Mouse (Mus musculus) forebrain, embryonic 12.5 days (tissue): ENCODE data around the gene Grb14. TPM values are rescaled to one million over a fixed set of nuclear protein-coding genes. Genes with fewer than 3 reads are reported as not detected.

ENCODE experiments used
- ATAC-seq: fragments of 200-750 bp; cut with Nextera tagmentation; 2 replicates; pipeline ENCODE4 v1.8.0; 2017; ENCODE audit warnings: moderate TSS enrichment; ENCODE audit not compliant: low FRiP score
- H3K27ac ChIP-seq: fragments of 300-500 bp; sonication (generic); 2 replicates; pipeline ENCODE4 v1.5.1; 2016; ENCODE audit warnings: mild to moderate bottlenecking
- H3K27me3 ChIP-seq: fragments of 300-500 bp; sonication (generic); 2 replicates; pipeline ENCODE4 v1.6.1; 2016; ENCODE audit warnings: mild to moderate bottlenecking
- H3K36me3 ChIP-seq: fragments of 300-500 bp; sonication (generic); replicated peaks from 2 replicates; pipeline ENCODE4 v1.6.1; 2016; ENCODE audit warnings: mild to moderate bottlenecking
- H3K4me1 ChIP-seq: fragments of 300-500 bp; sonication (generic); 2 replicates; pipeline ENCODE4 v1.6.1; 2016
- H3K4me2 ChIP-seq: fragments of 300-500 bp; sonication (generic); 2 replicates; pipeline ENCODE4 v1.6.1; 2016; ENCODE audit warnings: mild to moderate bottlenecking, moderate library complexity
- H3K4me3 ChIP-seq: fragments of 300-500 bp; sonication (generic); replicated peaks from 2 replicates; pipeline ENCODE4 v1.5.1; 2016; ENCODE audit warnings: mild to moderate bottlenecking
- H3K9ac ChIP-seq: fragments of 300-500 bp; sonication (generic); 2 replicates; pipeline ENCODE4 v1.6.1; 2016; ENCODE audit warnings: mild to moderate bottlenecking
- H3K9me3 ChIP-seq: fragments of 300-500 bp; sonication (generic); 2 replicates; pipeline ENCODE4 v1.6.1; 2016
- WGBS: fragments of 180-500 bp; shearing (Covaris S2); methylation state at CpG from one replicate; pipeline ENCODE4 v1.1.7; 2016; 5-methylcytosine and 5-hydroxymethylcytosine counted together
- polyA plus RNA-seq: library from polyadenylated mRNA; unstranded; fragments of >200 nt; fragmentation: Nextera tagmentation; extraction: Ambion mirVana; gene quantifications from 2 replicates; pipeline ENCODE4 v1.2.1, GENCODE M21; 2016

Gene Grb14
- polyA plus RNA-seq = 5.9 and 7.5 TPM in 2 replicates

DNA sequence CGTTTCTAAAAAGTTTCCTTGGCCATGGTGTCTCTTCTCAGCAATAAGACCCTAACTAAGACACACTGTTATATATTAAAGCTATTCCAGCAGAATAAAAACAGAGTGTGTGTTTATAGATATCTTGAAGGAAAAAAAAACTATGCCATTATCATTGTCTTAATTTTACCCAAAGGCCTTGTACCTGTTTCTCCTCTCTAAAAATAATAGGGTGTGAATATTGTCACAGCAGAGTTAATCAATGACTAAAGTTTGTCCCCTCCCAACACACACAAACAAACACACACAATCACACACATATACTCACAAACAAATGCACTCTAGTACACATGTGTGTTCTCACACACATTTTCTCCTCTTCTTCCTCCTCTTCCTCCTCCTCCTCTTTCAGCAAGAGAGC, at the start of gene Grb14:
TSS of gene Grb14 (minus strand) at position 101 of the 400 bp plus-strand sequence.
- no peak for ATAC-seq

DNA sequence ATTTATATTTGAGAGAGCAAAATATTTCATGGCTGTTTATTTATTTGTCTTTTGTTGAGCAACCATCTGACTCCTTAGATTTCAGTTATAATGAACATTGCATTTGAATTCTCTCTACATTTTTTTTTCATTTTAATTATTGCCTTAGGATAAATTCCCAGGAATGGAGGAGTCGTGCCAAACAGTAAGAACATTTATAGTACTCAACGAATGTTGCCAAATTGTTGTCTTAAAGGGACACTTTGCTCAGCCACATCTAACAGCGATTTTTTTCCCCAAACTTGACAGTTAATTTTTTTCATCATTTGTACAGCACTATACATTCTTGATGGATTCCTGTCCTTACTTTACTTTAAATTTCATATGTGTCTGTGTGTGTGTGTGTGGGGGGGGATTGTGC, 47.4 kb upstream of the Grb14 start:
- Histone ChIP-seq H3K9me3 (no peaks in the 10 kb centered on the region), H3K4me3 (no peak overlapping the region), H3K27ac (no peak overlapping the region), H3K36me3 (no peaks in the 10 kb centered on the region), H3K4me2 (no peak overlapping the region), H3K4me1 (no peaks in the 10 kb centered on the region), H3K9ac (no peak overlapping the region), H3K27me3 (no peaks in the 10 kb centered on the region)
- ATAC-seq = no peak
- 91% methylated on average over 3 of the region's 3 CpGs for WGBS

More for the DNA sequence above, at the start of gene Grb14:
- Histone ChIP-seq H3K9ac (no peak within 1 kb of the TSS), H3K27ac (no peak within 1 kb of the TSS), H3K4me1 (peaks cover 8% of the 10 kb centered on the region), H3K4me3 (no peak within 1 kb of the TSS), H3K36me3 (no peaks in the 10 kb centered on the region), H3K9me3 (no peaks in the 10 kb centered on the region), H3K4me2 (no peak within 1 kb of the TSS), H3K27me3 (peaks cover 19% of the 10 kb centered on the region; the same call in 1 of the 2 replicates)
- WGBS = 90% methylated on average over 1 of the region's 1 CpGs

DNA sequence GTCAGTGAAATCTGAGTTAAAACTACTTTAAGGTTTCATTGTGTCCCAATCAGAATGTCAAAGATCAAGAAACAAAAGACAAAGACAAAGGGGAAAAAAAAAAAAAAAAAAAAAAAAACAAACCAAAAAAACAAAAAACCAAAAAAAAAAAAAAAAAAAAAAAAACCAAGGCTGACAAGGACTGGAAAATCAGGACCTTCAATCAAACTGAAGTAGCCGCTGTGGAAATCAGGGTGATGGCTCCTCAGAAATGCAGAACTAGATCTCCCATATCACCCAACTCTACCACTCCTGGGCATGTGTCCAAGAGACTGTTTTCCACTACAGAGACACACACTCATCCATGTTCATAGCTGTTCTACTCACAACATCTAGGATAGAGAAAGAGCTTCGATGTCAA, 29.0 kb upstream of the Grb14 start:
- WGBS = 87% methylated on average over 2 of the region's 2 CpGs
- Histone ChIP-seq H3K4me1 (no peaks in the 10 kb centered on the region), H3K27me3 (no peaks in the 10 kb centered on the region), H3K4me3 (no peak overlapping the region), H3K9me3 (no peaks in the 10 kb centered on the region), H3K27ac (no peak overlapping the region), H3K9ac (no peak overlapping the region), H3K36me3 (no peaks in the 10 kb centered on the region), H3K4me2 (no peak overlapping the region)
- no peak for ATAC-seq

DNA sequence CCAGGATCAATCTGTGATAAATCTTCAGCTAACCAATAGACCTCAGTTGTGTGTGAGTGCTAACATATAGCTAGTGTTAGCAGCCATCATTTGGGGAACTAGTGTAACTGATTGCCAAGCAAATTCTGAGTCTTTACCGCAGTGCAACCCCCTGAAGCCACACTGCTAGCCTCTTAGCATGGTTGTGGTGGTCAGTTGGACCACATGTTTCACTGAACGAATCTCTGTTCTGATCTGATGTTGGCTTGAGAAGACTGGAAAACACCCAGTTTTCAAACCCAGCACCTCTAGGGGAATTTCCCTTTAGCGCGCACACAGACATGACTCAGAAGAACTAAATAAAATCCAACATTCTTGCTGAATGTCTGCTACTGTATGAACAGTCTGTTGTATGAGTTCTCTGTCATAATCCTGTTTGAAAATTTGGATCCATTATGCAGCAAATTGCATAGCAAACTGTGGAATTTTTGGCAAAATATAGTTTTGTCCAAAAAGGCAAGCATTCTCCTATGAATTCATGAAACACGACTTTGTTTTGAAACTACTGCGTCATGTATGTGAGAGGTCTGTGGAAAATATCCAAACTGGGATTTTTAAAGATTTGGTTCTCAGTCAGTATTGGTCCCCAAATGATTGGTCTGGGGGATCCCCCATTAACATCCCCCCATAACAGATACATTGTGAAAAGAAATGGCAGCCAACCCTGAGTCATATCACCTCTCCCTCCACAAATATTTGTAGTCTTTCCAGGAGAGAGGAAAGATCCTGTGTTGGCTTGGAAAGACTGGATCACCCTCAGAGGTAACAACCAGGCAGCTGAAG, 27.6 kb upstream of the Grb14 start:
- Histone ChIP-seq H3K9me3 (no peaks in the 10 kb centered on the region), H3K27me3 (no peaks in the 10 kb centered on the region), H3K36me3 (no peaks in the 10 kb centered on the region), H3K4me3 (no peak overlapping the region), H3K27ac (no peak overlapping the region), H3K9ac (no peak overlapping the region), H3K4me1 (no peaks in the 10 kb centered on the region), H3K4me2 (no peak overlapping the region)
- ATAC-seq = no peak
- WGBS = 94% methylated on average over 6 of the region's 6 CpGs

DNA sequence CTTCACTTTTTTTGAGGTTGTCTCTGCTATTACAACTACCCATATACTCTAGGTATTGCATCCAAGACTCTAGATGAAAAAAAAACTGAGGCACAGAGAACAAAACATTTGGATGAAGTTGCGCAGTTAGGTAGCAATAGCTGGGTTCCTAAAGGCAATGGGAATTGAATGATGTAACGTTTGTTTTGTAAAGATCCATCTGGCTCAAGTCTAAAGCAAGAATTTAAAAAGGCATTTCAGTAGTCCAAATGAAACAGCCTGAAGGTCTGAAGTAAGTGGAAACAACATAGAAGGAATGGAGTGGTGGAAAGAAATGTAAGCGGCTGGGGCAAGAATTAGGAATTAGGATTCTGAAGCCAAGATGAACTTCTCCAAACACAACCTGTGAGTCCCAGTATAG, 26.0 kb upstream of the Grb14 start:
- no peak for ATAC-seq
- H3K4me3 ChIP-seq = no peak overlapping the region
- WGBS = 96% methylated on average over 3 of the region's 3 CpGs
- no peaks in the 10 kb centered on the region for H3K4me1 ChIP-seq
- no peaks in the 10 kb centered on the region for H3K27me3 ChIP-seq
- no peaks in the 10 kb centered on the region for H3K9me3 ChIP-seq
- H3K27ac ChIP-seq = no peak overlapping the region
- no peaks in the 10 kb centered on the region for H3K36me3 ChIP-seq
- H3K9ac ChIP-seq = no peak overlapping the region
- no peak overlapping the region for H3K4me2 ChIP-seq

DNA sequence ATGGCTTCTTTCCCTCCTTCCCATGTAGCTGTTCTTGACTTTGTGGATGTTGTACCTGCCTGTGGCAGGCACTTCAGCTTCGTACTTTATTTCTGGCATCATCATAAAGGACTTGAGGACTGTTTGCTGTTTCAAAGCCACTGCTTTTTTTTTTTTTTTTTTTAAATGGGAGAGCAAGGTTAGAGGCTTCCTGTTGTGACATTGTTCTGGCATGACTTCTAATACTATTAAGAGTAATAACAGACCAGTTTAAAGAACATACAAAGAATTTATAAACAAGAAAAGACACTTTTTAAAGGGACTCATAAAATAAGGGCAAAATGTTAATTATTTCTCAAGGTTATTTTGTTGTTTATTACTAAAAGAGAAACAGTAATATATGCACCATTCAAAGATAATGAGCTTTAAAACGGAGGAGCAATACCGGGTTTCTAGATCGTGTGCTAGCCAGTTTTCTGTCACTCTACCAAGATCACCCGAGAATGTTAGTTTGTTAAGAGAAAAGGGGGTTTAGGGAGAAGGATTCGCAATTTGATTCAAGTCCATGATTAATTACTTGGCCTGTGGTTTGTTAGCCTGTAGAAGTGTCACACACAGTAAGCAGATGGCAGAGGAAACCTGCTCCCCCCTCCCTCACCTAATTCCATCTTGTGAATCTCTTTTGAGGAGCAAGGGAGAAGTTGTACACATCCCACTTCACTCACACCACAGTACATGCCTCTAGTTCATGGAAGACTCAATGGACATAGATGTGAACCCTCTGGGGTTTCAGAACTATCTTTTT, 23.6 kb upstream of the Grb14 start:
- Histone ChIP-seq H3K9ac (no peak overlapping the region), H3K27ac (no peak overlapping the region), H3K27me3 (no peaks in the 10 kb centered on the region), H3K9me3 (no peaks in the 10 kb centered on the region), H3K4me3 (no peak overlapping the region), H3K4me1 (no peaks in the 10 kb centered on the region), H3K4me2 (no peak overlapping the region), H3K36me3 (no peaks in the 10 kb centered on the region)
- no peak for ATAC-seq
- 68% methylated on average over 6 of the region's 6 CpGs for WGBS

DNA sequence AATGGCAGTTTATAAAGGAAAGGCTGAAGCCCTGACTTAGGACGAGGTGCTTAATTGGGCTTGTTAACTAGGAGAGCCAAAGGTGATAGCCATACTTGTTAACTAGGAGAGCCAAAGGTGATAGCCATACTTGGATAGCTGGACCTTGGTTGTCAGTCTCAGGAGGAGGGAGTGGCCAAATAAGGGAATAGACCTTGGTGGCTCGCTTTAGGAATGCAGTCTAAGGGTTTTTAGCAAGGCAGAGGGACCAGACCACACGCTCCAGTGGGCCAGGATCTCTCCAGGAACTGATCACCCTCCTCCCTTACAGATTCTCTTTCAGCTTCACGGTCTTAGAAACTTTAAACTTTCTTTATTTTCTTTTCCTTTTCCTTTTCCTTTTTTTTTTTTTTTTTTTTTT, 13.4 kb upstream of the Grb14 start:
- 0 out of 2 replicates have a peak, but pooled peaks cover 3% of the 10 kb centered on the region for H3K27me3 ChIP-seq
- no peak overlapping the region for H3K9ac ChIP-seq
- H3K36me3 ChIP-seq = no peaks in the 10 kb centered on the region
- H3K9me3 ChIP-seq = no peaks in the 10 kb centered on the region
- no peak for ATAC-seq
- H3K4me2 ChIP-seq = peak overlapping the region; percentile 15; the same call in 1 of the 2 replicates
- H3K4me3 ChIP-seq = no peak overlapping the region
- no peak overlapping the region for H3K27ac ChIP-seq
- H3K4me1 ChIP-seq = peaks cover 9% of the 10 kb centered on the region; the same call in 1 of the 2 replicates
- 31% methylated on average over 4 of the region's 4 CpGs for WGBS

DNA sequence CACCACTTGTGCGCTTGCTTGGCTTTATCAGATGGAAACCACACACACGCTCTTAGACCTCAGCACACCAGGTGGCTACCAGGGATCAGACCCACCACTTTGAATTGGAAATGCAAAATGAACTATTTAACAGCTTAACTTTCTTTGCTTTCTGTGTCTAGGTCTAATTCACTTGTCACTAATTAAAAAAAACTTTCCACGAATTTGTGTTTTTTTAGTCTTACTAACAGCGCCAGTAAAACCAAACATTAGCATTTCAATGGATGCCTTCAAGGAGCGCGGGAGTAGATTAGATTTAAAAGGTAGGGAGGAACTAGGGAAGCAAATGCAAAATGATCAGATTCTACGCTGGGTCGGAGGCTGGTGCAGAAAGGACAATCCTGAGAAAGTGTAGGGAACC, 12.8 kb upstream of the Grb14 start:
- Histone ChIP-seq H3K27ac (no peak overlapping the region), H3K27me3 (0 out of 2 replicates have a peak, but pooled peaks cover 3% of the 10 kb centered on the region), H3K36me3 (no peaks in the 10 kb centered on the region), H3K4me3 (no peak overlapping the region), H3K4me2 (peak overlapping the region; percentile 15; the same call in 1 of the 2 replicates), H3K9ac (no peak overlapping the region), H3K4me1 (peaks cover 9% of the 10 kb centered on the region; the same call in 1 of the 2 replicates), H3K9me3 (no peaks in the 10 kb centered on the region)
- WGBS = 9% methylated on average over 8 of the region's 8 CpGs
- no peak; the same call in 1 of the 2 replicates for ATAC-seq

DNA sequence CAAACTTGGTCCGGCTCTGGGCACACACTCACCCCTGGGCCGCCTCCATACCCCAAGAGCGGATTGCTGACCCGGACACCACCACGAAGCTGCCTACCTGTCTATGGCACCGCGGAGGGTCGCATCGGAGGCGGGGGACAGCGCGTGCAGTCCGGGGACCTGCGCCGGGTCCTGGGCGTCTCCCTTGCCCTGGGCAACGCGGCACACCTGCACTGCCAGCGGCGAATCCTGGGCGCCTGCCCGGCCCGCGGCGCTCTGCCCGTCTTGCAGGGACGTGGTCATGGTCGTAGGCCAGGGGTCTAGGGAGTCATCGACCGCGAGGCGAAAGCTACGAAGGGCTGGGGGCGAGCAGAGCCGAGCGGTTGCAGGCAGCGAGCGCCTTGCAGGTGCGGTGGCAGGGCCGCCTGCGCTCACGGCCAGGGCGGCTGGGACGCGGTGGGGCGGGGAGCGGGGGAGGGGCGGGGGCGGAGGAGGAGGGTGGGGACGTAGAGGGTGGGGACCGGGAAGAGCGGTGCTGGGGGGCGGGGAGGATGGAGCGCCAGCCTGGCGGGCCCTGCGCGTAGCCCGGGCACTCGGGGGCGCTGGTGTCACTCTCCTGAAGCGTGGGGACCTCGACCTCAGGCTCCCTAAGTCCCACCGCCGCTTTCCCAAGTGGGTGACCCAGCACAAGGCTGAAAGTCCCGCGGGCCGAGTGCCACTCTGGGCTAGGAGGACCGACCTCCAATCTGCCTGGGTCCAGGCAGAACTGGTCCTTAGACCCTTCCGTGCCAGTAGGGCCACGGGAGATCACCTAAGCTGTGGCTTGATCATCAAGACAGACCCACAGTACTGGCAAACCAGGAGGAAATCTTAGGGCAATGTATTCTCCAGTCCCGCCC, 2.2 kb downstream of the Grb14 start:
- no peak overlapping the region for H3K27ac ChIP-seq
- peak; percentile 91 for ATAC-seq
- H3K27me3 ChIP-seq = peaks cover 19% of the 10 kb centered on the region; the same call in 1 of the 2 replicates
- peak overlapping the region; percentile 73 for H3K9ac ChIP-seq
- H3K4me3 ChIP-seq = peak overlapping the region; percentile 70
- peaks cover 8% of the 10 kb centered on the region for H3K4me1 ChIP-seq
- H3K36me3 ChIP-seq = no peaks in the 10 kb centered on the region
- peak overlapping the region; percentile 97 for H3K4me2 ChIP-seq
- no peaks in the 10 kb centered on the region for H3K9me3 ChIP-seq
- WGBS = under 1% methylated on average over 60 of the region's 71 CpGs

DNA sequence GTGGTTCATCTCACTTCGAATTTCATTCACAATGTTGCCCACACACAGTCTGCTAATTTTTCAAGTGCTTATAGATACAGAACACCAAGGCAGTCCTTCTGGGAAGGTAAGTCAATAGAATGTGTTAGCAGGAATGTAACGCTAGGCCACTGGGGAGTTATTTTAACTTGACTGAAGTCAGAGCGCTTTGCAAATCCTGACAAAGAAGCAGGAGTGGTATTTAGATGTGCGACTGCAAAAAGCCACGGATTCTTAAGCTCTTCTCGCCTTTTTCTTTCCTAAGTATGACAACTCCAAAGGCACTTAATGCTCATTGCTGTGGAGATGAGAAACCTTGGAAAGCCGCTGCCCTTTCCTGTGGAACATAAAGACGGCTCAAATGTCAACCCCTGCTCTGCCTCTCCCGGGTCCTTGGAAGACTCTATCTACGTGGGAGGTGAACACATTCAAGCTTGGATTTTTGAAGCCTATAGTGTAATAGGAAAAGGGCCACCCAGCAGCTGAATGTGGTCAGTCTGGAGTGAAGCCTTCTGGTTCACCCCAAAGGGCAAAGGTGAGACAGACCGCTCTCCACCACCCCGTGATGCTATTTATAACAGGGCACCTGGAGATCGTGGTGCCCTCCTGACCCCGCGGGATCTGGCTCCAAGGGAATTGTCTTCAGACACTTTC, 3.0 kb downstream of the Grb14 start:
- Histone ChIP-seq H3K4me2 (peak overlapping the region; percentile 97), H3K4me1 (peaks cover 8% of the 10 kb centered on the region), H3K9ac (peak overlapping the region; percentile 73), H3K27ac (no peak overlapping the region), H3K4me3 (peak overlapping the region; percentile 70), H3K36me3 (no peaks in the 10 kb centered on the region), H3K27me3 (peaks cover 19% of the 10 kb centered on the region; the same call in 1 of the 2 replicates), H3K9me3 (no peaks in the 10 kb centered on the region)
- ATAC-seq = no peak; the same call in 1 of the 2 replicates
- WGBS = 11% methylated on average over 15 of the region's 15 CpGs

DNA sequence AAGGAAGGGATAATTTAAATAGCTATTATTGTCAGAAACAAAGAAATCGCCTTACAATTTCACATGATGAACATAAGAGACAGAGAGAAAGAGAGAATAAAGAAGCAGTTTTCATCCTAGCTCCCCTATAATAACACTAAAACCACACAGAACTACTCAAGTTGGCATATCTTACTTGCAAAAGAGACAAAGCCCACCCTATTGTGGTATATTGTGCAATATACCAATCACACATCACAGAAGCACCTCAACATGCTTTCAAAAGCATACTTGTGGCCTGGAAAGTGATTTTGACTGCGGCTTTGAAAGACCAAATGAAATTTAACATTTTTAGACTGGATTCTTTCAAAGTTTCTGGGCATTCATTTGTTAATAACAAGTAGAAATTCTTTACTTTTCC, 7.4 kb downstream of the Grb14 start:
- Histone ChIP-seq H3K4me1 (peaks cover 8% of the 10 kb centered on the region), H3K9me3 (no peaks in the 10 kb centered on the region), H3K27me3 (peaks cover 19% of the 10 kb centered on the region; the same call in 1 of the 2 replicates), H3K4me3 (no peak overlapping the region), H3K27ac (no peak overlapping the region), H3K9ac (no peak overlapping the region), H3K36me3 (no peaks in the 10 kb centered on the region), H3K4me2 (no peak overlapping the region)
- ATAC-seq = no peak
- whole genome bisulfite sequencing = 90% methylated on average over 2 of the region's 2 CpGs
